Mouse (Mus musculus): ENCODE data around the gene Hipk1.

The Hipk1 gene

DNA sequence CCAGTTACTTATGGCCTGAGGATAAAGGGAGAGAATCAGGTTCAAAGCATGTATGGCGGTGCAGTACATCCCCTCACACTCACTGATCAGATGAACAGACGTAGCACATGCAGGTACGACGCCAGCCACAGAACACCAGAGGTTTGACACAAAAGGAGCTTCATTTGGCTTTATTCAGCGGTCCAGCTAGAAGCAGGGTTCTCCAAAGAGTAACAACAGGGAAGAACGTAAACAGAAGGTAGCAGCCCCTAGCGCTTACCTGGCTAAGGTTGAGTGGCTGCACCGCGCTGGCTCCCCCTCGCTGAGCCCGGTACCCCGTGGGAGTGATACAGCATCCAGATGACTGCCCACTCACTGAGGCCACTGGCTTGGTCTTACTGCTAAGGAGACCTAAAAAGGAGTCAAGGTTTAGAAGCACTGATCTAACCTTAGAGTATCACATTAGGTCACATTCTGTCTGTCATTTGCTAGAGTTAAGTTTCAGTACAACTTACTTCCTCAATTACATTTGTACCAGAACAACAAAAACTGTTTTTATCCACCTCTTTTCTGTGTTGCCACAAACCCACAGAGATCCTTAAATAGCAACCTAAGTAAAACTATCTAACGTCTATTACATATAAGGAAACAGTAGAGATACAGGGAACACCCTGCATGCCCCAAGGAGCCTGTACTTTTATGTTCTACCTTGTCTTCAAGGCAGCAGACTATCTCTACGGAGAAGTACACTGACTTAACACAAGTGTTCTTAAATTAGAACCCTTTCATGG lies 46.2 kb downstream of the Hipk1 start:
- no peak for DNase-seq

DNA sequence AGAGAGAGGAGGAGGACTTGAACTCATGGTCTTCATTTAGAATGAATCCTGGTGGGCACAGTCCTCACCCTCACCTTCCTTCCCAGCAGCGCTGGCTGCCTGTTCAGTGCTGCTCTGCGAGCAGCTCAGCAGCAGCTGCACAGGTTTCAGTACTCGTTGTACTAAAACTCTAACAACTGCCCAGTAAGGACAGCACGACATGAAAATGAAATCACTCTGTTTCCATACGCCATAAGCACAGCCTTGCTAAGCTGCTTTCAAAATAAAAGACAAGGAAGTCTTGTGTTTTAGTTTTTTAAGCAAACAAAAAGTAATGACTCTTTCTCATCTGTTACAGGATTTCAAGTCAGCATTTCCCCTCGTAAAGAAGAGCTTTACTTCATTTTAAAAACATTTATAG lies 48.2 kb downstream of the Hipk1 start:
- no peak for DNase-seq

DNA sequence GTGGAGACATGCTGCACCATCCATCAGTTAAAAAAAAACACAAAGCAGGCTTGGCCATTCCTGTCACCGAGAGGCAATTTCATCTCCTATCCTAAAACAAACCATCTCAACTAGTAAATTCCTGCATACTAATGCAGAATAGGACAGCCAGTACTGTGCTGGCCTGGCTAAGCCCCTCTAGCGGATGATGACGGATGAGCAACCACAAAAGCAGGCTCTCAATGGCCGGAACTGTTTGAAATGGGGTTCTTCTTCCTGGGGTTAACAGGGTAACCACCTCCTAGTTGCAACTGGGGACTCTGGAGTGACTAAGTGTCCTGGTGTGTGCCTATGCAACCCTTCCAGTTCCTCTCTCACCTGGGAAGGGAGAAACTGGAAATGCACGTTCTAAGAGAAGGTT lies 51.0 kb downstream of the Hipk1 start:
- peak in 1 of 2 experiments; percentile 33 for DNase-seq

DNA sequence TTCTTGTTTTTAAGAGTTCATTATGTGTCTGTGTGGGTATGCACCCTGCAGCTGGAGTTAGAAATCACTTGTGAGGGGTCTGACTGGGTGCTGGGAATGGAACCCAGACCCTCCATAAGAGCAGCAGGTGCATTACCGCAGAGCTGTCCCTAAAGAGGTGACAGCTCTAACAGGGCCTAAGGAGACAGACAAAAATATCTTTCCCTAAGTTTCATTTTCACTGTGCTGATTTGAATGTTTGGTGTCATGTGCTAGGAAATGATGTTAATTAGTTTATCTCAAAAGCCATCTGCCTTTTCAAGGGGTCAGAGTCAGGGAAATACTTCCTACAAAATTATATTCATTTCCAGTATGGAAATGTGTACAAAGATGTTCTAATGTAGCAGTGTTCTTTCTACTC lies 52.0 kb downstream of the Hipk1 start, which contains the start of gene Gm10964:
TSS of gene Gm10964 (plus strand) at position 38 of the 400 bp plus-strand sequence.
- no peak for DNase-seq

DNA sequence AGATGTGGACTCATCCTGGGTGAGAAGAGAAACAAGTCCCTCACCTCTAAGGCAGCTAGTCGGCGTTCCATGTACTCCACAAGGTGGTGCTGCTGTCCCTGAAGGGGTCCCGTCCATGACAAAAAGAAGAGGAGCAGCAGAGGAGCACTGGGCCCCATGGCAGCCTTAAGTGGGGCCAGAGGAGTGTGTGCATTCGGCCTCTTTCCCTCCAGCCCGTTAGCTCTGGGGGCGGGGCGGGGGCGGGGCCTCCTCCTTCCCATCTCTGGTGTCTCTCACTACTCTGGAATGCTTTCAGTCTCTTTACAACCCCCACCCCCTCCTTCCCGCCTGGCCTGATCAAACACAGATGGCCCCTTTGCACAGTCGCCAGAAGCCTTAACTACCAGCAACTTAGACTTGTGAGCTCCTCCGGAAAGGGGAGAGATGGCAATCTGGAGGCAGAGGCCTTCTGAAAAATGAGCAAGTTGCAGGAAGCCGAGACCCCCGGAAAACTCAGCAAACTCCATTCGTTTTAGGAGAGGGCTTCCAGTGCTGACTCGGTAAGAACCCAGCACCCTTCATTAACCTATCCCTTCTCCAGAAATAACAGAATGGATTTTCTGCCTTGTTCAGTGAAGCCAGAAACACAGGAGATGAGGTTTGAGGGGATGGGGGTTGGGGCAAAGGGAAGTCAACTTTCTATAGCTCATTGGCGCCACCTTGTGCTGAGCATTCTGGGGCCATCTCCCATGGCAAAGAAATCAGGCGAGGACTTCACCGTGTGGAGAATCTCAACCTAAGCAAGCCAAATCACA lies 53.4 kb downstream of the Hipk1 start, which contains the start of gene Olfml3:
TSS of gene Olfml3 (minus strand) at position 224 of the 794 bp plus-strand sequence.
- DNase-seq = peak; percentile 84 to 91

DNA sequence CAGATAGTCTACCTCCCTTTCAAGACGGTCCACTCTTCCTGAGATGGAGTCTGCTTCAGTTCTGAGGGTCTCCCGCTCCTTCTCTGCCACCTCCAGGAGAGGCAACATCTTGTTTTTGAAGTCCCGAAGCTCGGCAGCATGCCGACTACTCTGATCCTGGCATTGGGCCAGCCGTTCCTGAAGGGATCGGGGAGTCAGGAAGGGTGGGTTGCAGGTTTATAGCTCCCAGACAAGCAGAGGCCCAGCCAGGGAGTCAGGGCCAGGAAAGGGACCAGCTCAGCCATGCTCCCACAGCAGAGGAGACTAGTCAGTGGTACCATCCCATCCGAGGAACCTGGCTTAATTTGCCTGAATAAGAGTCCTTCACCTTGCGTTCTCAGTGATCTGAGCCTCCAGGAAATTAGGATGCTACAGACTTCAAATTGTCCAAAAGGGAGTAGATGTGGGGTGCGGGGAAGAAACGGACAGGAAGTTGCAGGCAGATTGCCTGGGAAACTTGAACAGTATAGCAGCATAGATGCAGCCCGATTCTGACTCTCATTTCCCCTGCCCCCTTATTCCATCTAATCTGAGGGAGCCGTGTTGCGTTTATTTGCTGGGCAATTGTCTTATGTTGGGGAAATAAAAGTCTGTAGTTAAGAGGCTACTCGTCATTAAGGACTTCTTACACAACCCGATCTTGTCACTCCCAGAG lies 54.2 kb downstream of the Hipk1 start:
- DNase-seq = peak in 1 of 2 experiments; percentile 23

DNA sequence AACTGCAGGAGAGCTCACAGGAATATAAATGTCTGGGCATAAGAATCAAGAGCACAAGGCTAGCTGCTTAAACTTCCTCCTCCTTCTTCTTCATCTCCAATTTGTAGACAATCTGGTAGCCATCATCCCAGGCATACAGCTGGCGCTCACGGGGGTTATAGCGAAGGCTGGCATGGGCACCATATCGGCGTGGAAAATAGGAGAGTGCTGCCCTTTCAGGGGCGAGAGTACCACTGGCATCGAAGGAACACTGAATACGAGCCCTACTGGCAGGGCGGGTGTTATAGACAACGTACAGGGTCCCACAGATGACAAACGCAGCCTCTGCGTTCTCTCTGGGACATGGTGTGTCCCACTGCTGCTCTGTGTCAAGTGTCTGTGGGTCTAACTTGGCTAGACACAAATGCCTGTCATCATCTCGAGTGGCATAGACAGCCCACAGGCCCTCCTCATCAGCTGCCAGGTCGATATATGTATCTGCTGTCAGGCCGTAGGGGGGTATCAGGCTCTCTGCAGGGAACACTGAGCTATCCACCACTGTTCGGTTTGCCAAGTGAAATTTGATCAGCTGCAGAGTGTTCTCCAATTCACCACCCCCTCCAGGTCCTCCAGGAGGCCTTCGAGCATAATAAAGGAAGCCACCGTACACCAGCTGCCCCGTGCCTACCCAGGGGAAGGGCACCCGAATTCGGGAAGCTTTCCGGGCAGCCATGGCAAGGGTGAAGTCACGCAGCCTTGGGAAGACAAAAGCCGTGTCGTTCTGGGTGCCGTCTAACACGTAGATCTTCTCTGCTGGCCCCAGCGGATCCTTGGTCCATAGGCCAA lies 55.4 kb downstream of the Hipk1 start:
- DNase-seq = no peak

DNA sequence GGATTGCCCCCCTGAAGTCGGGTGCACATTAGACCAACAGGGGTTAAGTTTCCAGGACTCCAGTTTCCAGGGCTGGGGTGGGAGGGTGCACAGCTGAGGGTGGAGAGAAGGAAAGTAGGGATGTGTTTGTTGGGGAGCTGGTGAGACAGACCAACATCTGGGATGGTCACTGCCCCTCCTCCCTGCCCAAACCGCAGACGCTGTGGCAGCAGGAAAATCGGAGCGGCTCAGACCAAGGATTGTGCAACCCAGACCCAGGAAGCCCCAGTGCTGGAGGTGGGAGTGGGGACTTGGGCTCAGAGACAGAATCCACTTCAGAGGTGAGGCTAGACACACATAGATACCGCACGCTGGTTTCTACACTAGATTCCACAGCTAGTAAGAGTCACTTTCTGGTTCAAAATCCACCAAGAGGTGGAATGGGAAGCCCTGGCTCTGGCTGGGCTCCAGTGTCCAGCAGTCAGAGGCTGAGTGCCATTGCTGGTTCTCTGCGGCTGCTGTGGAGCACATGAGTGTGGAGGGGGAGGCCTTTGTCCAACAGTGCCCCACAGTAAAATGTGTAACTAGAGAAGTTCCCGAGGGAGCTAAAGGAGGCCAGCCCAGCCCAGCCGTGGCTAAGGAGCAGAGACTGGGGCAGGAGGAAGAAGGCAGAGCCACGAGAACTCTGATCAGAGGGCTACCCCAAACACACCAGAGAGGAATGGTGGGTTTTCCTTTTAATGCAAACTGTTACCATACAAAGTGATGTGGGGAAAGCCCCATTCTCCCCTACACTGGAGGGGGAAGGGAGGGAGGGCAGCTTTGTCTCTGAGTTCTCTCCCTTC lies 56.5 kb downstream of the Hipk1 start:
- DNase-seq = no peak

DNA sequence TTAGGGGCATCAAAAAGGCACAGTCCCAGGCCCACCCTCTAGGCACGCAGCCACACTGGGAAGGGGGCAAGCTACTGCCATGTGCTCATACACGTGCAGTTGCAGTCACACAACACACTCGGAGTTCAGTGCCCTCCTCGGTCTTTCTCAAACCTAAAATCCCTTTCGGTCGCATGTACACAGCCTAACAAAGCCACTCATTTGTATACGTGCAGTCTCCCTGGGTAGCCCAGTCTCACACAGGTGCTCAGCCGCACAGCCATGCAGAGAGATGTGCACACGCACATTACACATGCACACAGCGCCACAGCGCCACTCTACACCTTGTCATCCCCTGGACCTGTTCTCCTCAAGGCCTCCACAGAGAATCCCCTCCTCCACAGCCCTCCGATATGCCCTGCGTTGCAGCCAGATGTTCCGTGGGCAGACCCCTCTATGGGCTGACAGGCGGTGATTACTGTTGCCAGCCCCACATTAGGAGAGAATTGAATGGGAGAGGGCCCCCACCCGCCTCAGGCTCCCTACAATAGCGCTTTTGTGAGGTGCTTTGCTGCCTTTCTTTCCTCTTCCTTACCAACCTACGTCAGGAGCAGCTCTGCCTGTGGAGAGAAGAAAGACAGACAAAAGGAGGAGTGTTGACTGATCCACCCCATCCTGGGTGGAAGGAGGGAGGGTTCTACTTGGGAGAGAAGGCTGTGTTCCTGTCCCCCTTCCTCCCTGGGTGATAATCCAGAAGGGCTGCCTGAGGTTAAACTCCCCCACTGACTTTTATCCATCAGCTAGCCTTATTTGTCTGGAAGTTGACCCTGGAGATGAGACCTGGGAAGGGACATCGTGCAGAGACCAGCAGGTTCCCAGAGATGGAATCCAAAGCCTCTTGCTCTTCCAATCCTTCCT lies 57.3 kb downstream of the Hipk1 start:
- no peak for DNase-seq

DNA sequence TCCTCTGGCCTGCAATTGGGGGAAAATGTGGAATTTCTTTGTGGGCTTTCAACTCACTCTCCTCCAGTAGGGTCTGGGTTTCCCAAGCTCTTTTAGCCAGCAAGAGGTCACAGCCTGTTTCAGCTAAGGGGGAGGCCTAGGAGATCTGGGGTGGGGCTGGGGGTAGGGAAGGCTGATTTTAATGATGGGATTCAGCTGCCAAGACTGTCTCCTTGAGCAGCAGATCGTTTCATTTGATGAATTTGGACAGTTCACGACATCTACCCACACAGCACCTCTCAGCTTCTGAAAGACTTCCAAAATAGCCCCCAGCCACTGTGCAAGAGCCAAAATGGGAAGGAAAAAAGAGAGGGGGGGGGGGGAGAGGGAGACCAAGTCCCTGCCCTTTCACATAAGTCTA lies 58.2 kb downstream of the Hipk1 start:
- no peak for DNase-seq

DNA sequence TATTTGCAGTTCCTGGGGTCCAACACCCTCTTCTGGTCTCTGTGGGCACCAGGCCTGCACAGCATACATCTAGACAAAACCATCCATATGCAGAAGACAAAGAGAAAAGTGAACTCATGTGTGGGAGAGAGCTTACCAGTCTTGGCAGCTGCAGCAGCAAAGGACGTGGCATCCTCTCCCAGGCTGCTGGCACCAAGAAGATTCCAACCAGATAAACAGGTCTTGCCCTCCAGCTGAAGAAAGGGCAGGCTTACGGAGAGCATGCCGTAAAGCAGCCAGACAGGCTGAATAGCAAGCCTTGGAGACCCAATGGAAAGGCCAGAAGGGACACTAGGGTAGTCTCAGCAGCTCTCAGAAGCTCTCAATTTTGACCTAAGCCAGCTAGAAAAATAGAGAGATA lies 59.2 kb downstream of the Hipk1 start:
- DNase-seq = no peak

DNA sequence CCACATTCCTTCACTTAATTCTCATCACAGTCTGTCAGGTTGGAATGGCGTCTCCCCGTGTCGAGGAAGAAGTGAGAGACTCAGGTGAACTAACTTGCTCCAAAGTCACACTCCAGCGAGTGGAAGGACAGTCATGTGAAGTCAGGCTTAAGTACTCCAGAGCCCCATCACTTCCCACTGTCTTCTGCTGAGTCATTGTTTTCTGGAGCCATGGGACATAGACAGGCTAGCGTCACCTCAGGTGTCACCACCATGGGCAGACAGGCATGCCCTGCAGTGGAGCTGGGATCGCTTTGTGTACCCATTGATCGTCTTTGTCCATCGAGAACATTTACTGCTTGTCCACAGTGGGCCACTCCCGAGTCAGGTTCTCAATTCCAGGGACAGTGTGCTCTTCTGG lies 61.5 kb downstream of the Hipk1 start:
- no peak for DNase-seq

DNA sequence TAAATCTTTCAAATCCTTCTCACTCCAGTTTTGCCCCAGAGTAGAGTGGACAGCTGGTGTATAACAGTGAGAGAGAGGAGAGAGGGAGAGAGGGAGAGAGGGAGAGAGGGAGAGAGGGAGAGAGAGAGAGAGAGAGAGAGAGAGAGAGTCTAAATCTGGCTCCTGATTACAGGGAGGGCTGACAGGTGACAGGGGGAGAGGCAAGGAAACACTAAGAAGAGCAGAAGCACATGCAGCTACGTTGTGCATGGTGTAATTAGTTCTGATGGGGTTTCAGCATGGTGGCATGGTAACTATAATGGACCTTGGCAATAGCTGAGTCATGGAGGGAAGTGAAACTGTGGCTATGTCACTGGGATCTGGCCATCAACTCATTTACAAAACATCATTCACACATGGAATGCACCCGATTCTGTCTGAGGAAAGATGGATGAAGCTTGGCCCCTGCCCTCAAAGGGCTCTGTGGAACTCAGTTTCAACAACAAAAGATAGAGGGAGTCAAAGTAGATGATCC lies 63.5 kb downstream of the Hipk1 start:
- DNase-seq = no peak

DNA sequence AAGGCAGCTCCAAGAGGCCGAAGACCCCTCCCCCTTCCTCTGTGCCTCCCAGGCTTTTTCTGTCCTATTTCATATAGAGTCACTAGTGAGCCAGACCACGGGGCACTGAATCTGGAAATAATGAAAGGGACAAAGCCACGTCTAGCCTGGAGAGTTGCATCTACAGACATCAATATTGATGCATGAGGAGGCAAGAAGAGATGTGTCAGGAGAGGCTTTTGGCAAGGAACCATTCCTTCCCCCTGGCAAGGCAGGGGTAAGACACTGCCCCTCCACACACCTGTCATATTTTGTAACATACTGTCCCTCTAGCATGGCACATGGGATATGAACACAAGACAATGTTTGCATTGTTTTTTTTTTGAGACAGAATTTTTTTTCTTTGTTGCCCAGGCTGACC lies 64.7 kb downstream of the Hipk1 start:
- no peak for DNase-seq

DNA sequence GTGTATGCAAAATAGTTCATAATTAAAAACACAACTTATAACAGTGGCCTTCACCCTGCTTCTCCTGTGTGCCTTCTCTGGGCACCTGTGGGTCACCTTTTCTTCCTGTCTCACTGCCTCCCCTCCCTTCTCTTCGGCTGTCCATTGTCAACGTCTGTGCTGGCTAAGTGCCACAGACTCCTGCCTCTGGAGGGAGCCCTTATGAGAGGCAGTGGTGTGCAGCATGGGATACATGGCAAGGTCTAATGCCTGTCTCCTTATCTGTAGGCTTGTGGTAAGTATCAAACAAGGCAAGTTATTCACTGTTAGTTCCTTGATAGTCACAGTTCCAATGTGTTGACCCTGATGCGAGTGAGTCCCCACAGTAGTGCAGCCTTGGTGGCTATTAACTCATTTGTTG lies 67.2 kb downstream of the Hipk1 start:
- DNase-seq = no peak

DNA sequence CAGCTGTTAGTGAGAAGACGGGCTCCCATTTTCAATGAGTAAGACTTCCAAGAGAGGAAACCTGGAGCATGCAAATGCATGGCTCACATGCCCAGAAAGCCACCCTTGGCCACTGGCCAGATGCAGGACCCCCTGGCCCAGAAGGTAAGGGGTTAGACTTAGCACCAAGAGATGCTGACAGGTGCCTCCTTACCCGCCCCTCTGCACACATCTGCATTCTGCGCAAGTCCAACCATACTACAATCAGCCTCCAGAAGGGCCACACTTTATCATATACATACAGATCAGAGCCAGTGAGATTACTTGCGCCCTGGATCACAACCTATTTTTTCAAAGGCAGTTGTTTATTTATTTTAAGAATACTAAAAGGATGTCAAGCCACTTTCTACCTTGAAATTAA lies 72.6 kb downstream of the Hipk1 start:
- DNase-seq = no peak

DNA sequence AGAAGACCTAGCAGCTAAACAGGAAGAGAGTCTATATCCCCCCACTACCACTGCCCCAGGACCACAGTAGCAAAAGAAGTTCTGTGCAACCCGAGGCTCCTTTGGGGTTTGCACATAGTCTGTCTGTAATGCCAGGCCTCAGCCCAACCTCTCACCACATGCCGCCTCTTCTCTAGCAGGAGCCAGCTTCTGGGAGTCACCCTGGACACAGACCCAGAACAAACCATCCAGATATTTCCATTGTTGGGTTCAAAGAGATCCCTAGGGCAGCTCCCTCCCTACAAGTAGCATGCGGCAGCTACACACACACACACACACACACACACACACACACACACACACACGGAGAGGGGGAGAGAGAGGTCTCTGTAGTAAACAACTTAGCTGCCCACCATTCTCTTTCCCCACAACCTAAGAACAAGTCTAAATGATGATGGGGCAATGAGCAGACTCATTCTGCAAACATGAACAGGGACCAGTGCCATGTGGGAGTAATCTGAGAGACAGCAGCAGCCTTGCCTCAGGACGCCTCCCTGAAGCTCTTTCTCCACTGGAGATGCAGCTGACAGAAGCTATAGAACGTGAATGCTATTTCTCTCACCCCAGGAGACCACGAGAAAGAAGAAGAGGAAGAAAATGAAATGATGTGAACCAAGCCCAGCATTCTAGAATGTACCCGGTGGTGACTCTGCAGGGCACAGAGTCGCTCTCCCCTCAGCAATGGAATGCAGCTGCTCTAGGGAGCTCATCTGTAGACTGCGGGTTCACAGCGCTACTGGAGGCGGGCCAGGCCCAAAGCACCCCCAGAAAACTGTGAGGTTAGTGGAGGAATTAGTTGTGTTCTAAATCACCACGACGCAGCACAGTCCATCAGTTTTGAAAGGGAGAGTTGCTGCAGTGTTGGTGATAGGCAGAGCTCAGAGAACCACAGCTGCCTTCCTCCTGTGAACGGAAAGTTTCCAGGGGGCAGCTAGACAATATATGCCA lies 74.3 kb downstream of the Hipk1 start:
- DNase-seq = no peak

DNA sequence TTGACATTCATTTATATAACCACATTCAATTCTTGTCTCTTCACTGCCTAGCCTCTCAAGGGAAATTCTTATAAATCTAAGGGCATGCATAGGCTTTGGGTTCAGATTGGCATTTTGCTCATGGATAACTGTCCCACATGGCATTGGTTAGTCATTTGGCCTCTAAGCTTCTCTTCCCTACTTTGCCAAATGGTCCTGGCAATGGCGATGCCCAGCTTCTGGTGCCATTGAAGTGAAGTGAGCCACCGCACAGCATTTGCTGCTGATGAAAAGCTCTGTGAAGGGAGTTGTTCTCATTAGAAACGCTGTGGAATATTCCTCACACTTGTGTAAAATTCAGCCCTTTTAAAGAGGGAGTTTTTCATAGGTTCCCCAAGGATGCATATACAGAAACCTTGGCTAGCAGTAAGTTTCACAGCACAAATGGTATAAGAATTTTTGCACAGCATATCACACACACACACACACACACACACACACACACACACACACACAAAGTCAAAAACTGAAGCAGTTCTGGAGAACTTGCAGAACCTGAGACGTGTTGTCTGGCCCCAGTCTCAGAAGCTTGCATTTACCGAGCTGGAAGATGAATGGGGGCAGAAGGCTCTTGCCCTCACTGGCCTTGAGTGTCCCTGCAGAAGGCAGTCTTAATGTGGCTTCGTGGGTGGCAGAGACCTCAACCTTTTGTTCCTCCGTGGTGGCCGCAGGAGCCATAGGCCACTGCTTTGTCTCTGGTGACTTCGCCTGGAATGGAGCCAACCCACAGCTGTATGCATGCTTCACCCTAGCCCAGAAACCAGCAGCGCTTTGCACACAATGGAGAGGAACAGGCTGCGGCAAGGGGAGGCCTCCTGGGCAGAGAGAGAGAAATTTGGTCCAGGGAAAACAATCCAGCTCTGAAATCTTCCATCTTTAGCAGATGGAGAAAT lies 75.3 kb downstream of the Hipk1 start:
- DNase-seq = peak; percentile 26 to 31
